Mouse (Mus musculus): Measurements from ENCODE around the gene Gm28230.

DNA sequence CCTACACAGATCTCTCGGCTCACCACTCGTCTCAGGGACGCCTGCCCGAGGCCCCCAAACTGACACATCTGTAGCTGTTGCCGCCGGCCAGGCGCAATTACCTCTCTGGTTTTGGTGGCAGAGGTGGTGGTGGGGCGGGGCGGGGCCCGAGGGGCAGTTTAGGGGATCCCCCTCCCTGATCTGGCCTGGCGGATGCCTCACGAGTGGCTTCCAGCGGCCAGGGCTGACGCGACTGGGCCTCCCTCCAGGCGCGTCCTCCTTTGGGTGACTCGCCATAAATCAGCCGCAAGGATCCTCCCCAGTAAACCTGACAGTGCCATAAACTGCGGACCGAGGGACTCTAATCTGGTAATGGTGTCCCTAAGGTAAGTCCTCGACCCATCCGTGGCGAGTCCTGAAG lies 20.5 kb downstream of the Gm28230 start:
- TF ChIP-seq CTCF (IDR thresholded peaks at IDR 0.05; ENCODE audit: control insufficient read depth, insufficient read depth, low read length) (no peak), POLR2A (IDR thresholded peaks at IDR 0.05; ENCODE audit: borderline replicate concordance, control insufficient read depth, low read depth, low read length) (no peak)
